Mouse (Mus musculus) testis, adult 2 months (tissue): ENCODE data around the gene Mul1. TPM values are rescaled to one million over a fixed set of nuclear protein-coding genes. Genes with fewer than 3 reads are reported as not detected.

Source experiments
- H3K27ac ChIP-seq: fragments of 200-500 bp; 2 replicates; pipeline ENCODE4 v1.5.1; 2012; ENCODE audit warnings: low read depth, low read length; ENCODE audit not compliant: control insufficient read depth, insufficient read depth
- H3K27me3 ChIP-seq: fragments of 200-500 bp; 2 replicates; pipeline ENCODE4 v1.6.1; 2012; ENCODE audit warnings: mild to moderate bottlenecking, low read length, moderate library complexity; ENCODE audit not compliant: control insufficient read depth, insufficient read depth
- H3K36me3 ChIP-seq: fragments of 200-500 bp; 2 replicates; pipeline ENCODE4 v1.6.1; 2012; ENCODE audit warnings: mild to moderate bottlenecking, low read length; ENCODE audit not compliant: control insufficient read depth, insufficient read depth
- H3K4me1 ChIP-seq: fragments of 200-500 bp; 2 replicates; pipeline ENCODE4 v1.6.1; 2012; ENCODE audit warnings: low read length; ENCODE audit not compliant: control insufficient read depth, insufficient read depth
- H3K4me3 ChIP-seq: fragments of 200-500 bp; 2 replicates; pipeline ENCODE4 v1.5.1; 2012; ENCODE audit warnings: low read depth, mild to moderate bottlenecking, low read length, moderate library complexity, mixed read lengths; ENCODE audit not compliant: control insufficient read depth
- CTCF ChIP-seq: fragments of 200-500 bp; IDR thresholded peaks from 2 replicates; pipeline ENCODE4 v1.5.1; 2012; ENCODE audit warnings: low read depth, mild to moderate bottlenecking, inconsistent platforms, low read length, moderate library complexity; ENCODE audit not compliant: control insufficient read depth, insufficient read depth, insufficient replicate concordance
- POLR2A ChIP-seq: fragments of 200-500 bp; IDR thresholded peaks from 2 replicates; pipeline ENCODE4 v1.6.1; 2012; ENCODE audit warnings: low read depth, mild to moderate bottlenecking, inconsistent platforms, low read length, moderate library complexity; ENCODE audit not compliant: control insufficient read depth
- polyA plus RNA-seq: library from polyadenylated mRNA; depleted of rRNA; stranded (reverse); fragments of >200 nt; gene quantifications from 2 replicates; pipeline ENCODE4 v1.2.3, GENCODE M21; 2012

The Mul1 gene
- polyA plus RNA-seq, 1 experiment, result 54.2 TPM

DNA sequence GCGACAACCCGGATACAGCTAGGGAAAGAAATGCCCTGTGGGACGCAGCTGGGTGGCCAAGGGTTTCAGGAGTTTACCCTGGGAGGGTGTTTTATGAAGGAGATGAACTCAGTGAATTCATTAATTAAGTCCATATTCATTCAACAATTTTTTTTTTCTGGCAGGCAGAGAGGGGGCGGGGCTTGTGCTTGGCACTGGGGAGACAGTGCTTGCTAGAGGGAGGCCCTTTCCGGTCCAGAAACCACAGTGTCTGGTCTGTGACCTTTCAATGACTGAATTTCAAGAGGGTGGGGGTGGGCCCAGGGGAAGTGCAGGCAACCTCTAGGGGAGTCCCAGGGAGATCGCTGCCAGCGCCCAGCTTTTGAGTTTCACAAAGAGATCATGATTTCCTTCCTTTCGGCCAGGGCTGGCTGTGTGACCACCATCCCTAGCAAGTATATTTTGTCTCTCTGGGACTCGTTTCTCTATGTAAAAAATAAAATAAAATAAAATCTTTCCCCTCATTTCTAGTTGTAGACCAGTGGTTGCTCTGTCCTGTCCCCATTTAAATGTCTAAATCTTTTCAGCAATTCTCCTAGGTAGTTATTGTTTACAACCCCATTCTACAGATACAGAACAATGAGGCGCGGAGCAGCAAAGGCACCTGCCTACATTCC is 29.5 kb downstream of the Mul1 start:
- Histone ChIP-seq H3K36me3 (no peaks in the 10 kb centered on the region), H3K4me1 (peaks cover 10% of the 10 kb centered on the region), H3K27ac (no peak overlapping the region), H3K27me3 (no peaks in the 10 kb centered on the region), H3K4me3 (no peak overlapping the region)
- TF ChIP-seq POLR2A (no peak), CTCF (no peak)

DNA sequence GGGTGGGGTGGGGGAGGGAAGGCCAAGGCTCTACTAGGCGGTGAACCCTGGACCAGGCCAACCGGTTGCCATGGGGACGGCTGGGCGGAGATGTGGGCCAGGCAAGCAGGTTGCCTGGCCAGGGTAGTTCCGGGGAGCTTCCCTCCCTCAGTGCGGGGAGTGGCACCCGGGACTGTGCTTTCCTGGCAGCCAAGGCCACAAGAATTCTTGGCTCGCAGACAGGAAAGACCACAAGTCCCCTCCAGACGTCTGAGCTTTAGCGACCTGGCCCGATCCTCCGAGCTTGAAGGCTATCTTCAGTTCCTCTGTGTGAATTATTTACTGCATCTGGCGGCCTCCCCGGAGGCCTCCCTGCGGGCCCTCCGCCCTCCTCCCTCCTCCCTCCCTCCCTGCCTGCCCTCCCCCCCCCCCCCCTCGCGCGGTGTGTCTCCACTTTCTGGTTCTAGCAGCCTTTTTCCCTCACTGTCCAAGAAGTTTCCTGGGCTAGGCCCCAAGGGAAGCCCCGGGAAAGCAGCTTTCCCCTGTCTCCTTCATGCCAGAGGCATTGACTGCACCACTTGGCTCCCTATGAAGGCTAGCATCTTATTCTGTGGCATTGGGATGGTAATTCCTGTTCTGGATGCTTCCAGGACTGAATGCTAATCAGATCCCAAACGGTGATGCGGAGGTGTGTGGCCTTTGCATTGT is 30.3 kb downstream of the Mul1 start:
- TF ChIP-seq POLR2A (no peak), CTCF (no peak)
- peaks cover 10% of the 10 kb centered on the region for H3K4me1 ChIP-seq
- no peaks in the 10 kb centered on the region for H3K27me3 ChIP-seq
- H3K27ac ChIP-seq, result no peak overlapping the region
- peak overlapping the region; percentile 15; the same call in 1 of the 2 replicates for H3K4me3 ChIP-seq
- H3K36me3 ChIP-seq, result no peaks in the 10 kb centered on the region

DNA sequence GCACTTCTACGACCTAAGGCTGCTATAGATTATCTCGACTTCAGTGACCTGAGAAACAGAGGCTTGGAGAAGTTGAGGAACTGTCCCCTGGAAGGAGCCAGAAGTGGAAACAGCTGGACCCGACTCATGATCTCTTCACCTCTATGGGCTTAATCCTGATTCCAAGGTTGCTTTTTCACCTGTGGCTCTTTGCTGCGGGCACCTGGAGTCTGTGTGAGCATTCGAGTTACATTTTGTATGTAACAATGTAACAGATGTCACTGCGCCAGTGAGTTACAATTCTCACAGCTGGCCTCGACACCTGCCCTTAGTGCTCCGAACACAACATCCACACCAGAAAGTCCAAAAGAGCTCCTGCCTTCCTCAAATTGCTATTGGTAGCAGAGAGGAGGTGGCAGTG is 31.0 kb downstream of the Mul1 start:
- peaks cover 10% of the 10 kb centered on the region for H3K4me1 ChIP-seq

DNA sequence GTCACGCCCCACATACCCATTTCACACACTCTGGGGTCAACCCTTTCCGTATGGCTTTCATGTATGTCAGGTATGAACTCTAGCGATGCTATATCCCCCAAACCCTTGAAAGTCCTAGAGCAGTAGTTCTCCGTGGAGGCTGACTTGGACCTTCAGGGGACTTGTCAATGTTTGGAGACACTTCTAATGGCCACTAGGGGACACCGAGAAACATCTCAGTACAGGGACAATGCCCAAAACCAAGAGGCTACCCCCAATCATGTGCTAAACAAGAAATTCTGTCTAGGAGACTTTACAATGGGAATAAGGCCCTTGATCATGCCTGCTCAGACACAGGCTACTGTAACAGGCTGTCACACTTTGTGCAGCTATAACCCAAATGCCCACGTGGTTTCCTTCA is 32.2 kb downstream of the Mul1 start:
- Histone ChIP-seq H3K4me3 (no peak overlapping the region), H3K36me3 (no peaks in the 10 kb centered on the region), H3K27ac (no peak overlapping the region), H3K4me1 (peaks cover 10% of the 10 kb centered on the region), H3K27me3 (no peaks in the 10 kb centered on the region)
- TF ChIP-seq POLR2A, result no peak
- no peak for TF ChIP-seq CTCF

More for the DNA sequence above, 31.0 kb downstream of the Mul1 start:
- H3K27ac ChIP-seq, result no peak overlapping the region
- no peaks in the 10 kb centered on the region for H3K27me3 ChIP-seq
- no peaks in the 10 kb centered on the region for H3K36me3 ChIP-seq
- no peak overlapping the region for H3K4me3 ChIP-seq
- TF ChIP-seq CTCF, result no peak
- no peak for TF ChIP-seq POLR2A

DNA sequence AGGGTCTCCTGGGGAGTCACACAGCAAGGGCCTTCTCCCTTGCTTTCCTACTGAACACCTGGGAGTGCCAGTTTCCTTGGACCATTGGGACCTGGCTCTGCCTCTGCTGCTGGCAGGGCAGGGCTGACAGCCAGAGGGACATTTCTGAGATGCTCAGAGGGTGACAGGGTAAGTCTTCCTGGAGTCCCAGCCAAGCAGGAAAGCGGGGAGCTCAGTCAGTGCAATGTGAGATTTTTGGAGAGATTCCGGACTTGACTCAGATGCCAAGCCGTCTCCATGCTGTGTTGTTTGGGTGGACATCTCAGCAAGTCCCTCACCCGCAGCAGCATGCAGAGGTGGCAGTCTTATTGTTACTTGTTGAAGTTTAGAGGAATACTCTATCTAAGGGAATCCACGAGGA is 33.0 kb downstream of the Mul1 start:
- TF ChIP-seq POLR2A, result no peak
- TF ChIP-seq CTCF, result no peak
- no peaks in the 10 kb centered on the region for H3K27me3 ChIP-seq
- no peak overlapping the region for H3K27ac ChIP-seq
- no peak overlapping the region for H3K4me3 ChIP-seq
- peaks cover 10% of the 10 kb centered on the region for H3K4me1 ChIP-seq
- H3K36me3 ChIP-seq, result no peaks in the 10 kb centered on the region

DNA sequence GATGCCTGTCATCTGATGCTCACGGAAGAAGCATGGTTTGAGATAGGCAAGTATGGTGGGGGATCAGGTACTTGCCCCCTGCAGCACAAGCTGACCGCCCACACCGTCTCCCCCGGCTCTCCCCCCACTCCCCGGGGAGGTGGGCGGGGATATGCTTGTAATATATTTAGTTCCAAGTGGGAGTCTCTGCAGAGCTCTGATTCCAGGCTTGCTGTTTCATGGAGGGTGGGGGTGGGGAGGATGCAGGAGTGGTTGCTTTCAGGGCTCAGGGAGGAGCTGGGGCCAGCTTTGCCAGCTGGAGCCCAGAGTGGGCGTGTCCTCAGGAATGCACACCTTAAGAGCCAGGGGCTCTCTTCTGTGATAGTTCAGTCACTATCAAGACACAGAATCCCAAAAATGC is 34.6 kb downstream of the Mul1 start:
- TF ChIP-seq CTCF (no peak), POLR2A (no peak)
- no peak overlapping the region for H3K4me3 ChIP-seq
- no peak overlapping the region for H3K27ac ChIP-seq
- no peaks in the 10 kb centered on the region for H3K27me3 ChIP-seq
- no peaks in the 10 kb centered on the region for H3K36me3 ChIP-seq
- H3K4me1 ChIP-seq, result peaks cover 5% of the 10 kb centered on the region

DNA sequence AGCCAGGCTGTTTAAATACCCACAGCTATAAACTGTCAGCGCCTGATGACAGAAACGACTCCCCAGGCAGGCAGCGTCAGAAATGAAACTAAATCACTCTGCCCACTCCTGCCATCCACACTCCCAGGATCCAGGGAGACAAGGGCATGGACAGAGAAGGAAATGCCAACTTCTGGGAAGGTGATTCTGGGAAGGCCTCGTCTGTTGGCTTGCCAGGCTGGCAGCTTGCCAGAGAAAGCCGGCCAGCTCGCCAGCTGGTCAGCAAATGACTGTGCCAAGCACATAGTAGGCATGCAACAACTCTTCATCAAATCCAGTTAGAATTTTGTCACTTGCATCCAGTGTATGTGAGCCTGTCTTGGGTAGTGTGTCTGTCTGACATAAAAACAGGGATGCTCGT is 36.8 kb downstream of the Mul1 start:
- TF ChIP-seq CTCF, result no peak
- no peak for TF ChIP-seq POLR2A
- H3K4me3 ChIP-seq, result no peak overlapping the region
- no peaks in the 10 kb centered on the region for H3K36me3 ChIP-seq
- H3K27me3 ChIP-seq, result no peaks in the 10 kb centered on the region
- no peak overlapping the region for H3K27ac ChIP-seq
- no peaks in the 10 kb centered on the region for H3K4me1 ChIP-seq
